Mouse (Mus musculus) adrenal gland, postnatal 10 days (tissue): ENCODE measurements at regions not wholly inside any gene's neighbourhood (a gene's known extent, or its start where the extent isn't known, plus 50 kb on each side); places are given as distances from the start of the nearest gene placed in this dataset.

Experiments used
- DNase-seq: peaks from one replicate; pipeline ENCODE4 v3.0.0; 2021; ENCODE audit warnings: mixed read lengths

DNA sequence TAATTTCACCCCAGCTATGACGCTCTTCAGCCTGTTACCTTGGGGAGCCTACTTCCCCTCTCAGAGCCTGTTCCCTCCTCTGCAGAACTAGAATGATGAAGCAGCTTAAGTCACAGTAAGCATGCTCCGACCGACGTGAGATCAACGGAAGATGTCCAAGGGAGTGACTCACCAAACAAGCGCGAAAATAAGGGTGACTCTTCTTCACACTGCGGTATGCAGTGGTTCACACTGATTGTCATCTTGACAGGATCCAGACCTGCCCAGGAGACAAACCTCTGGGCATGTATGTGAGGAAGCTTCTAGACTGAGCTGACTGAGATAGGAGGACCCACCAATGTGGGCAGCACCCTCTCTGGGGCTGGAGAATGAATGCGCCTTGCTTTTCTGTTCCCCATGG, 116.3 kb upstream of the Tpm1 start:
- no peak for DNase-seq

- DNase-seq = no peak
Observed at GRCm38 (mm10) chr9:67163746-67164145, 114.5 kb upstream of the Tpm1 start.

DNA sequence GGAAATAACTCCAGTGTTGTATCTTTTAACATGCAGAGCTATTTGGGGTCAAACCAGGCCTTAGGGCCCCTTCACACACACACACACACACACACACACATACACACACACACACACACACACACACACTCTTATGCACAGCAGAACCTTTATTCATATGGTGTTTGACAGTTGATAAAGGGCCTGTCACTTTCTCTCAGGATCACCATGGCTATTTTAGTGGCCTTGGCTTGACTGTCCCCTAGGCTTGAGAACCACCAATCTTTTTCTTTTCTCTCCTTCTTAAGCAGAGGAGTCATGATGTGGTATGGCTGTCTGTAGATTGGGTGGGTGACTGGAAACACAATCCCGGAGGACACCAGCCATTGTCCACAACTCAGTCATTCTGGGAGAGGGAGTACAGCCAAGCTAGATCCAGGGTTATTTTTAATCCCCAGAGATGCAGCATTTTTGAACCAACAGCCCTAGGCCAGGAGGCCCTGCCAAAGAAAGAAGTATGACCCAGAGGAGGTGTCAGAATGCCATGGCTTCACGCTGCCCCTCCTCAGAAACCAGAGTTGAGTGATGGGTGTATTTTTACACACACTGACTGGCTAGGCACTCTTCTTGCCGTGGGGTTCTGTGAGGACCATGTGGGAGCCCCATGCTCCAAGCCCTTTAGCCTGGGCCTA, 111.7 kb upstream of the Tpm1 start:
- no peak for DNase-seq

DNA sequence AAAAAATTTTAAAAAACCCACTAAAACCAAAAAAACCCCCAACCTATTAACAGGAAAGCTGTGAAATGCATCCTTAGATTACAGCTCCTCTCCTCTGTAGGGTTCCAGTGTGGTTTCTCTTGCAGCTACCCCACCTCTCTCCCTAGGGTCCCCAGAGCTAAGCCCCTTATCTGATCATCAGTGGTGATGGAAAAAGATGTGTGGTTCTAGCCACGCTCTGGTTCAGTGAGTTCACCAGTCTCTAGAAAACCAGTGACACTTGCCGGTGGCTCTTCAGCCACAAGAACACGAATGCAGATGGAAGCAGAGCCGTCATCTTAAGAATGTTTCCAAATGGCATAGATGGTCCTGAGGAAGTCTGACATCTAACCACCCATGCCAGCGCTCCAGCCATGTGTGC, 111.1 kb upstream of the Tpm1 start:
- no peak for DNase-seq

- peak; percentile 76 for DNase-seq
Observed at GRCm38 (mm10) chr9:67156590-67157259, 107.5 kb upstream of the Tpm1 start.

- DNase-seq = no peak
Observed at GRCm38 (mm10) chr9:67154062-67154461, 104.9 kb upstream of the Tpm1 start.

GRCm38 (mm10) chr9:67153333-67153732, 104.1 kb upstream of the Tpm1 start:
- no peak for DNase-seq

- no peak for DNase-seq
Observed at GRCm38 (mm10) chr9:67147656-67148055, 98.5 kb upstream of the Tpm1 start.

DNA sequence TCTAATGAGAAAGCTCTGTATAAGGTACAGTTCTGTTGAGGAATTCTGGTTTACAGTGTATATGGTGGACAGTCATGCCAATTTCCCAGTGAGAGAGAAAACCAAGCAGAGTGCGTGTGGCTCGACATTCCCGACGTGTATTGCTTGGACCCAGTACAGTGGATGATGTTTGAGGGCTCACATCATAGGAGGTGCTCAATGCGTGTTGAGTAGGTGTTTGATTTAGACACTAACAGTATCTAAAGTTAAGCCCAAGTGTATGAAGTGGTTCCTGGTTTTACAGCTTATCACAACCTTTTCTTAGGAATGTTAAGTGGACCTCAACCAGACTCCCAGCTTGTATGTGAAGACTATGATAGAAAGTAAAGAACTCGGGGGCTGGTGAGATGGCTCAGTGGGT, 96.2 kb upstream of the Tpm1 start:
- no peak for DNase-seq

DNA sequence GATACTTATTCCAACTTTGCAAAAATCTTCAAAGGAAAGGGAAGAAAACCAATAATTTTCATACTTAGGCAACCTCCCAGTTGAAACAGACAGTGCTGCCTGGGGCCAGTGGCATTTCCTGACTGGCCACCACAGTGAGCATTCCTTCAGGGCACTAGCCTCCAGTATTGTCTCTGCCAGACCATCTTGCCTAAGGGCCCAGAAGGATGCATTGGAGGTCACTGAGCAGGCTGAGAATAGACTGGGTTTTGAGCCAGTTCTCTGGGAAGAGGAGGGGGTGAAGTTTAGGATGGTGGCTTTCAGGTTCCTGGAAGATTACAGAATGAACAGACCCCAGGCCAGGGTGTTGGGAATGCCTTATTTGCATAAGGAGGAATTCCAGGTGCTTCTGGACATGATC, 95.3 kb upstream of the Tpm1 start:
- no peak for DNase-seq

DNA sequence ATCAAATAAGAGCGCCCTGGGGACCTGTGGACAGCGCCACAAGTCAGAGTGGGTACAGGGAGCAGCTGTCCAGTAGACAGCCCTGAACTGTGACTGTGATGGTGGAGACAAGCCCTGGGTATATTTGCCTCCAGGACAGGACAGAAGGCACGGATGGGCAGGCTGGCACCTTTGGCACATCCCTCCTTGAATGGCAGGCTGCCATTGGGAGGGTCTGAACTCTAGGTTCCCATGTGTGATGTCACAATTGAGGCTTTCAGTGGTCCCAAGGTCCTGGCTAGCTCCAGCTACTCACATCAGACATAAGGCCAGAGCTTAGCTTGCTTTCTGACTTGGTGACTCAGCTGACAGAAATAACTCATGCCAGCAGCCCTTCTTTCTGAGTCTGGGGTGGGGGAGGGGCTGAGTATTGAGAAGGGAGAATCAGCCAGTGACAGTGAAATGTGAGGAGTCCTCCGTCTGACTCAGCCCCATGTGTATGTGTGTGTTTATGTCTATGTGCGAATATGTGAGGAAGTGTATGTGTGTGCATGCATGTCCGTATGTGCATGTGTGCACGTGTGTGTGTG, 91.2 kb upstream of the Tpm1 start:
- DNase-seq = peak; percentile 80

- DNase-seq = peak; percentile 27
Observed at GRCm38 (mm10) chr9:67137681-67138080, 88.5 kb upstream of the Tpm1 start.

DNA sequence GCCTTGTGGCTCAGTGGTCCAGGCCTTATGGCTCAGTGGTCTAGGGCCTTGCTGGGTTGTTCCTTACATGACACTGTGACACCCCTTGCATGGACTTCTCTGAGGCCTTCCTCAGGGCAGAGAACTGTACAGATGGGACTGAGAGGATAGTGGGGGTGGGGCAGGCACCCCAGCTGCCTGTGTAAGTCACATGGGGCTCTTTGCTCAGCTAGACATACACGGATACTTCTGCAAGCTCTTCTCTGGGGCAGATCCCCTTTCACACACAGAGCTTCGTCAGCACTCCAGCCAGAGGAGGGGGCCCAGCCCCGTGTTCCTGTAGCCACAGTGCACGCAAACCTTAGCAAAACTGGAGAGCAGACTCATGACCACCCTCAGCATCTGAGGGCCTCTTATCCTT, 87.9 kb upstream of the Tpm1 start:
- DNase-seq = no peak

DNA sequence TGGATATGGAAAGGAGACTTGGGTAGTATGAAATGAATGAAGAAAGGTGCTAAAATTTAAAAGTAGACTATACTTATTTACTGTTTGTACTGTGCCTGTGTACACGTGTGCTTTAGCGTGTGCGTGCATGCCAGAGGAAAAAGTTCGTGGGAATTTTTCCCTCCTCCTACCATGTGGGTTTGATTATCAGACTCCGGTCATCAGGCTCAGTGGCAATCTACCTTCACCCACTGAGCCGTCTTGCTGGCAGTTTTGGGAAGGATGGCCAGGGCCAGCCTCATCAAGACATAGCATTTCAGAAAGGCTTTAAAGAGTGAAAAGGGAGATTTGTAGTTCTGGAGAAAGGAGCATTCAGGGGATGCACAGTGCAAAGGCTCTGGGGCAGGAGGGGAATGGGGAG, 87.0 kb upstream of the Tpm1 start:
- no peak for DNase-seq

DNA sequence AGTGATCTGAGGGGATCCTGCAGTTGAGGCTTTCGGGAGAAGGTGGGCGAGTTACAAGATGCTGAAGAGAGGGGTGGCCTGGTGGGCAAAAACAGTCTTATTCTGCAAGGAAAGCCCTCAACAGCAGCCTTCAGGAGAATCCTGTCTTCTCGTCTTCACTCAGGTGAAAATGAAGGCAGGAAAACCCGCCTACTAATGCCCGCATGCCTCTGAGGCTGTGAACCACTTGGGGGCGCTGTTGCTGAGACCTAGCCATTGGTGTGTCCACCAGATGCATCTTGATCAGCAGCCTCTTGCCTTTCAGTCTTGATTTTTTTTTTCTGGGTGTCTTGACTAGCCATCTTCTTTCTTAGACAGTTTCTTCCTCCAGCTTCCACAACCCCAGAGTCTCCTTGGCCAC, 85.2 kb upstream of the Tpm1 start:
- DNase-seq = peak; percentile 41

DNA sequence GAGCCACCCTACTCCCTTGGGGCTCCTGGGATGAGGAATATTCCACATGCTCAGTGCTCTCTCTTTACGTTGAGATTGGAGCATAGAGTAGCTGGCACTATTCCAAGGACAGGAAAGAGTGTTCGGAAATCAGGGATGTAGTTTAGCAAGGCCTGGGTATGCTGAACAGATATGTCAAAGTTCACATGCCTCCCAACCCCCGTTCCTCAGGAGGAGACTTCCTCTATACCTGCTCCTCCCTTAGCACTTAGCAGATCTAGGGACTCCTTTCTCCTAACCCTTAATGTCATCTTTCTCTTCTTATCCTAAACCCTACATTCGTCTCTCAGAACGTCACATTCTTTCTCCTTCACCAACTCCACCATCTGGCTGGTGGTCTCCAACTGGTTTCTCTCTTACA, 83.2 kb upstream of the Tpm1 start:
- no peak for DNase-seq

DNA sequence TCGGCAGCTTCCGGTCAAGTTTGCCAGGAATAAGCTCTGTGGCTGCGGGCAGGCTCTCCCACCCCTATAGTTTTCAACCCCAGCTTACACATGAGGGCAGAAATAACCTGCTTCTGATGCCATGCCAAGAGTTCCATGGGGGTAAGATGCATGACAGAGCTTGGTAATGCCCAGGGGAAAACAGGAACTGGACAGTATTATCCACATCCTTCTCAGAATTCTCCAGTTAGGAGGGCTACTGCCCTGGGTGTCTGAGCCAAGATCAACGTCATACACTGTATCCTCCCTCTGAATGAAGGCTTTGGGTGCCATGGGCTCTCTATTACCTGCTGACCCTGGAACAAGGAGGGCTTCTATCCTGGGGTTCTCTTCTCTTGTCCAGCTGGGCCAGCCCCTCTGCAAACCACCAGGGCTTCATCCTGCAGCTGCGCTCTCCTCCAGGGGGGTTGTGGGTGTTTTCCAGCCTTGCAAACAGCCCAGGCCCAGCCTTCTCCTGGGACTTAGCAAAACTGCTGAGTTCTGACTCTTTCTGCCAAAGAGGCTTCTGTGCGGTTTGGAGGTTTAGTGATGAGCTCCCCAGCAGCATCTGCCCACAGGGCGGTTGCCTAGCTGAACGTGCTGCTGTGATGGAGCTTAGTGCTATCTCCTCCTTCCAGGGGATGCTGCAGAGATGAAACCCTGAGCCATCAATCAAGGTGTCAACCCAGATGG, 81.7 kb upstream of the Tpm1 start:
- no peak for DNase-seq

DNA sequence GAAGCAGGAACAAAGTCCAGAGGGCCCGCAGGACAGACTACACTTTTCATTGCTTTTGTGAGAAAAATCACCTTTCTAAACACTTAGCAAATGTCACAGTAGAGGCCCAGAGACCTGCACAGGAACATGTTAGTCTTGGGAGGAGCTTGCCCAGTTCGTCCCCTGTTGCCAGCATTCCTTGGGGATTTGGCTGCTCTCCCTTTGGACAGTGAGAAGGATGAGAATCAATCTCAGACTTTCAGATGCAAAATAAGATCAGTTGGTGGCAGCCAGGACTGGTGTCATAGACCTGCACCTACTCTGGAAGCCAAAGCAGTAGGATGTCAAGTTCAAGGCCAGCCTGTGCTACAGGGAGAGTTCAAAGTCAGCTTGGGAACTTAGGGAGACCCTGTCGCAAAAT, 80.7 kb upstream of the Tpm1 start:
- DNase-seq = no peak

- DNase-seq = no peak
Observed at GRCm38 (mm10) chr9:67129095-67129494, 79.9 kb upstream of the Tpm1 start.

- no peak for DNase-seq
Observed at GRCm38 (mm10) chr9:67121691-67122090, 72.5 kb upstream of the Tpm1 start.

DNA sequence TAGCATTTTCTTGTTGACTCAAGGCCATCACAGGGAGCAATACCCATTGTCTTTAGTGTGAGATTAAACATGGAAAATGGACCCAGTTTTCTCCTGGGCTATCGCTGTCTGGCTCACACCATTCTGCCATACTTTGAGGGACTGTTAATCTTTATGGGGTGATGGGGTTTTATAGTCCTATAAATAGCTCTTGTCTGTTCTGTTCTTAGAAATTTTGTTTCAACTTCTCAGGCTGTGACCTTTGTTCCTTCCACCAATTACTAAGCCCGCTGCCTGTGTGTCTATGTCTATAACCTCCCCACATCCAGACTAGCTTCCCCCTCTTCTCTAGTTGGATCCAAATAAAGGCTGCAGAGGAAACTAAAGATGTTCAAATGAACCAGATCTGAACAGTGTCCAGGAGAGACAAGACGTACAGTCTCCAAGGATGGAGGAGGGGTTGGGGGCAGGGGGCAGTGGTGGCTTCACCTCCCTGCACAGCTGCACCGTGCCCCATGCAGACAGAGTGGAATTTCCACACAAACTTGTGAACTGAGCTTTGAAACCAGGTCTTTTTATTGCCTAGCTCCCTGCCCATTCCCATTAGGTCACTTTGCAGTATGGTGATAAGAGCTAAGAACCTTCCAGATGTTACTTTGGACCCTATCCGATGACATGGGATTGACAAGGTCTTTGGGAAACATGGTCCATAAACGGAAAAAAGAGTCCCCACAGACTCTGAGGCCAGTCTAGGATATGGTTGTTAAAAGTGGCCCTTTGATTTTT, 69.9 kb upstream of the Tpm1 start:
- DNase-seq = no peak

DNA sequence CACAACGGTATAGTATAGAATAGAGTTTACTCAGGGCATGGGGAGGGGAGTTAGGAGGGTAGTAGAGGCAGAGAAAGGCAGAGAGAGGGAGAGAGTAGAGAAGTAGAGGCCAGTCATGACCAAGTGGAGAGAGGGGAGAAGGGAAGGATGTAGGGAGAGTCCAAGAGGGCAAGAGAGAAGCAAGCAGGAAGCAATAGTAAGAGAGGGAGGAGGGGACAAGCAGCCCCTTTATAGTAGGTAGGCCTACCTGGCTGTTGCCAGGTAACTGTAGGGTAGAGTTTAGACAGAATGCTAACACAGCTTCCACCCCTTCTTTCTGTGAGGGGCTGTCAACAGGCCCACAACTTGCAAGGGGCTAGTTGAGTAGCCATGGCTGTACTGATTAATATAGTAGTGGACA, 69.2 kb upstream of the Tpm1 start:
- no peak for DNase-seq

DNA sequence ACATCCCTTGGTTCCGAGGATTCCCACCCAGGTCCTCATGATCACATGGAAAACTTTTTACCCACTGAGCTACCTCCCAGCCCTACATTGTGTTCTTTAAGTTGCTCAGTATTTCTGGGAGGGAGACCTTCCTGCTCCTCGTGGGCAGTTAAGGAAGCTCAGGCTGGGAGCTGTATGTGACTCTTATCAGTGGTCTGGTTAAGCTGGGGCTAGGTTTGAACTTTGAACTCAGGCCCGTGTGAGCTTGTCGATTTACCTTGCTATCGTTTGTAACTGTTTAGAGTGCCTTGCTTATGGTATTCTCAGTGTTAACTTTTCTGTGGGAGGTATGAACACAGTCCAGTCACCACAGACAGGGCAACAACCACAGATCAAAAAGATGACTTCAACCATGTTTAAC, 68.4 kb upstream of the Tpm1 start:
- DNase-seq = no peak
